Mouse (Mus musculus): Measurements from ENCODE around the gene Mical2.
A peak's percentile ranks its signal among the peaks of the same experiment; 100 is the strongest.

Gene Mical2

DNA sequence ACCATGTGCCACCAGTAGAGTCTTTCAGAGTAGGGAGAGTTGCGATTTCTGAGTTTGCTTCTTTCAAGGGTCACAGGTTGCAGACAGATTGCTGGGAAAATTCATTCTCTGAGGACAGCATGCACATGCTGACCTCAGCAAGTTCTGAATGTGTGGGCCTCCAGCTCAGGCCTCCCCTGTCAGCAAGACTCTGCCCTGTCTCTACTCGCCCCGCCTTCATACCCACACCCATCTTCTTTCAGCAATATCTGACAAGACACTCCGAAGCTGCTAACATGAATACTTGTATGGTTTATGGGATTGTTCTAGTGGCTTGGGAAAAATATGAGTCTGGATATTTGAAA, 84.3 kb downstream of the Mical2 start:
- DNase-seq (ENCODE audit: low read depth in 2 of 2, low spot score in 2 of 2) = no peak

DNA sequence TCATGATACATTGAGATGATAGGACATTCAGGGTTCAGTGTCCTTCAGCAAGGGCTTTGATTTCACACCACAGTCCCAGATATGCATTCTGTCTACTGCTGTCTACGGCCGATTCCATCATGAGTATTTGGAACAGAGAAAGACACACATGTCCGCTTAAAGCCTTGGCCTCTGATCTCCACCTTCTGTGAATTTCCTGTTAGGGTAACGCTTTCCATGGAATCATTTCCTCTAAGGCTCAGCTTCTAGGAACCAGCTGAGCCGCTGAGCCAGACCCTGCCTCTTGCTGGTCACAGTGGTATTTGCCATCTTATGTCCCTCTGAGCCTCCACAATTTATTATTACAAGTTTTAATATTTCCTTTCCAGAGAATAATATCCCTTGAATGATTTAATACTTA, 87.6 kb downstream of the Mical2 start:
- DNase-seq (ENCODE audit: low read depth in 2 of 2, low spot score in 2 of 2) = no peak

DNA sequence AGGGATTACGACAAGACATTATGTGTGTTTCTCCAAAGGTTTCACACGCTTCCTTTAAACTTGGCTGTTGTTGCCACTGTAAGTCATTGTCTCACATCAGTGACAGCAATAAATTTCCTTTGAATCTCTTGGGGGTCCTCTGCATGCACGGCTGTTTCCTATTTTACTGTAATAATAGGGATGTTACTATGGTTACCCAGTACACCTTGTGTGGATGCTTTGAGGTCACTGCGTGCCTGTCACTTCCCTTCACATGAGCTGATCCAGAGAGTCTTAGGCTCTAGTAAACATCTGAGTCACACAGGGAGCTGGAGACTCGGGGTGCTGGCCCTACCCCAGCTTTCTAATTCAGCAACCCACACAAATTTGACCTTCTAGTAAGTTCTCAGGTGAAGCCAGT, 88.0 kb downstream of the Mical2 start:
- DNase-seq (ENCODE audit: low read depth in 2 of 2, low spot score in 2 of 2) = no peak

DNA sequence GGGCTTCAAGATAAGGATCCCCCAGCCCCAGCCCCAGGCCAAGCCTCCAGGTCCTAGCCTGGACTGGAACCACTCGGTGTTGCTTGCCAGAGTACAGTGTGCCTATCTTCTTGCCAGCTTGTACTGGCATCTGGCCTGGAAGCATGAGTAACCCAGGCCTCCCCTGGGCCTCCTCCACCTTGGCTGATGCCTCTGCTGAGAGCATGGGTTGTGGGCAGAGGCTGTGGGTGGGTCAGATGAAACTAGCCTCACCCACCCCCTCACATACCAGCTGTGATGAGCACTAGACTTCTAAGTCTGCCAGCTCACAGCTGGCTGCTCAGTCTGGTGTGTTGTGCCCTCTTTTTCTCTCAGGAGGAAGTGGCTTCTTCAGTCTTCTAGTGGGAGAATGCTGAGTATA, 90.6 kb downstream of the Mical2 start:
- peak in 1 of 2 experiments; percentile 7 for DNase-seq (ENCODE audit: low read depth in 2 of 2, low spot score in 2 of 2)

DNA sequence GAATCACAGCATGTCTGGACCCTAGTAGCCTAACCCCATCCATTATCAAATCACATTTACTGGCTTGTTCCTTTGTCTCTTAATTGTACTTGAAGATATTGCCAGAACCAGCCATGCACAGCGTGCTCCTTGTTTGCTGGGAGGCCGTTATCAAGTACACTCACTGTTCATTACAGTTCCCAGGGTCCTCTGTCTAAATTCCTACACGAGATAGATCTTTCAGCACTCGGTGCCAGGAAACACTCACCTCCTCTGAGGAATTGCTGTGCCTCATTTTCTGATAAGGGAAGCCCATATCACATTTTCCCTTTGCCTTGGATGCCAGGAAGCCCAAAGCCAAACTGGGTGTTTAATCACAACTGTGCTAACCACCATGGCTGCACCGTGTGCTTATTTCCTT, 91.8 kb downstream of the Mical2 start:
- no peak for DNase-seq (ENCODE audit: low read depth in 2 of 2, low spot score in 2 of 2)

DNA sequence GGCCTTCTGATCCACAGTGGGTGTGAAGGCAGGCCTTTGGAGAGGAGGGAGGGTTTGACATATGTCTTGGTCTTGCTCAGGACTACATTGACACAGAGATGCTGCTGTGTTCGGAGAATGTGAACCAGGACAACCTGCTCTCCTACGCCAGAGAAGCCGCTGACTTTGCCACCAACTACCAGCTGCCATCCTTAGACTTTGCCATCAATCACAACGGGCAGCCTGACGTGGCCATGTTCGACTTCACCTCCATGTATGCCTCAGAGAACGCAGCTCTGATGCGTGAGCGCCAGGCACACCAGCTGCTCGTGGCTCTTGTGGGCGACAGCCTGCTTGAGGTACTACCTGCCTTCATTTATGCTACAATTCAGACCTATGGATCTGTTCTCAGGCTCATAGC, 92.7 kb downstream of the Mical2 start:
- DNase-seq (ENCODE audit: low read depth in 2 of 2, low spot score in 2 of 2) = no peak

DNA sequence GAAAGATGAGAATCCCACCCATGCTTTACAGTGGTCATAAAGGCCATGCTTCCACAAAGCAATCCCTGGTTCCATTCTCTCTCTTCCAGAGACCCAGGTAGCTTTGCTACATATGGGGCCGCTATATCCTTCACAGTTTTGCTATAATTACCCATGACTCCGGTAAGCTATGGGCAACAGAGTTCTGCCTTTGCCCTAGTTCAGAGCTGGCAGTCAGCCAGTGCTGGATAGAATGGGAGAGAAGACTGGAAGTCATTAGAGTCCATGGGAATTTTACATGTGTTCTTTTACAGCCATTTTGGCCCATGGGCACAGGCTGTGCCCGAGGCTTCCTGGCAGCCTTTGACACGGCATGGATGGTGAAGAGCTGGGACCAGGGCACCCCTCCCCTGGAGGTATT, 93.8 kb downstream of the Mical2 start:
- DNase-seq (ENCODE audit: low read depth in 2 of 2, low spot score in 2 of 2) = no peak

DNA sequence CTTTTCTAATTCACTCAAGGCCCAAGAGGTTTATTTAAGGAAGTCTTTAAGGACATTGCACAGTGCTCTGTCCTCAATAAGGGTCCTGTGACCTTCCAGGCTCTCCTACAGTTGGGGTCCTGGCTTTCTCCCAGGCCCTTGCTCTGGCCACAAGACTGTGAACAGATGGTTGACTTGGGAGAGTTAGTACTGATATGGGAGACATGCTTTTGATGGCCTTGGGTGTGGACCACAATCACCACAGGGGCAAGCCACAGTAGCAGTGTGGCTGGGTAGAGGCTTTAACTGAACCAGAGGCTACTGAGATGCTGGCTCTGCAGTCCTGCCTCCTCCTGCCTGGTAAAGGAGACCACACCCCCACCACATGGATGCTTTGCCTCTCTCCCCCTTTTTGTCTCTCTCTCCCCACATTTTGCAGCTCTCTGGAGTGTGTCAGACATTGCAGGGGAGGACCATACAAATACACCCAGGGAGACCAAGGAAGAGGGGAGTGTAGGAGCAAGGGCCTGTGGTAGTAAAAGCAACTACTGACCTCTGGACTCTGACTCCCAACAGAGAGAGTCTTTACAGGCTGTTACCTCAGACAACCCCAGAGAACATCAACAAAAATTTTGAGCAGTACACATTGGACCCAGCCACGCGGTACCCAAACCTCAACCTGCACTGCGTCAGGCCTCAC, 94.5 kb downstream of the Mical2 start:
- DNase-seq (ENCODE audit: low read depth in 2 of 2, low spot score in 2 of 2) = no peak

DNA sequence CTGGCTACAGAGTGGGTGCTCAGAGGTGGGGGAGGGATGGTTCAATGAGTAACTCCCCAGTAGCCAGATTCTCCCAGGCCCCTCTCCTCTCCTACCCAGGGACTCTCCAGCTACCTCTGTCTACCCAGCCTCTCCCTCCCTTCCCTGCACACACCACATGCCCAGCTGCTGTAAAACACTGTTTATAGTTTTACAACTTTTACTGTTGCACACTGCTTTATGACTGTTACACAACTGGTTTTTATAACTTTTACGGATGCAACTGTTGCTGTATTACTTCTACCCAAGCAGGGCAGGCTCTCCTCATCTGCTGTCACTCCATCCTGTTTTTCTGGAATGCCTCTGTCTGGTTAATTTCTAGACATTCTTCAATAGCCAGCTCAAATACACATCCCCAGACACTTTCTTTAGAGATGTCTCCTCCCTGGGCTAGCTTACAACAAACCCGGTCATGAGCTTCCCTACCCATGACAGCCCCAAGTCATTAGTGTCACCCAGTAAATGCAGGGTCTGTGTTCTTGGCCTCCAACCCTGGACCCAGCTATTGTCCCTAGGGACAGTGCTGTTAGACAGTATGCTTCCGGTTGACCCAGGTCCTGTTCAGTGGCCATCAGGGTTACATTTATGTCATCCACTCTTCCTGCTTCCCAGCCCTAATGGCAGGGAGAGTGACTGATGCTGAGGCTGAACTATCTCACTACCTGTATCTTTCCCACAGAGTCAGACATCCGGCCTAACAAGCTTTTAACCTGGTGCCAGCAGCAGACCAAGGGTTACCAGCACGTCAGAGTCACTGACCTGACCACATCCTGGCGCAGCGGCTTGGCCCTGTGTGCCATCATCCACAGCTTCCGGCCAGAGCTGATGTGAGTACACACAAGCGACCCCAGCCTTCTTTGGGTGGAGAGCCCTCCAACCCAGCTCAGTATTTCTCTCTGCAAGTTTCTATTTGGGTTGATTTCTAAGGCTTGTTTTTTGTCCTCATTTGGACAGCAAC, 96.4 kb downstream of the Mical2 start:
- peak; percentile 50 to 52 for DNase-seq (ENCODE audit: low read depth in 2 of 2, low spot score in 2 of 2)

DNA sequence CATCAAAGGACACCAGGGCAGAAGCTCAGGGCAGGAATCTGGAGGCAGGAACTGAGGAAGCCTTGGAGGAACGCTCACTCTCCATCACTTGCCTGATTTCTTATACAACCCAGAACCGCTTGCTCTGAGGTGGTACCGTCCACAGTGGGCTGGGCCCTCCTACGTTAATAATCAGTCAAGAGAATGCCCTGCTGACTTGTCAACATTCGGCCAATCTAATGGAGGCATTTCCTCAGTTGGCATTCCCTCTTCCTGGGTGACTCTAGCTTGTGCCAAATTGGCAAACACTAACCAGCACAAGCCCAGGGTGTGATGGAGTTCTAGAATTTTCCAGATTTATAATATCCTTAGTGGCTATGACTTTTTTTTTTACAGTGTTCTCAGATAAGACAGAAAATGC, 98.9 kb downstream of the Mical2 start:
- no peak for DNase-seq (ENCODE audit: low read depth in 2 of 2, low spot score in 2 of 2)

DNA sequence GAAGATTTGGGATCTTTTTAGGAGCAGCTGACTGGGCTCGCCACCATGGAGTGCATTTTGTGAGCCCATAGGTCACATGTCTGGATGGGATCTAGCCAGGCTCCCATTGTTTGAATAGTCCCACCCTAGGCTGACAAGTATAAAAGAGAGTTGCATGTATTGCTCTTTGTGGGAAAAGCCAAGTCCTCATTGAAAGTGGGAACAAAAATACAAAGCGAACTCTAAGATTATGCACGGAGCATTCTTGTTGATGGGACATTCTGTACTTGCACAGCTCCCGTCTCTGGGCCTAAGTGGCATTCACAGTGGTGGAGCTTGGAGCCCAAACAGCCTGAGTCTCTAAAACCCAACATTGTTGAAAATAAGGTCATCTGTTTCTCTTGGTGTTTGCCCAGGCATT, 101.2 kb downstream of the Mical2 start:
- no peak for DNase-seq (ENCODE audit: low read depth in 2 of 2, low spot score in 2 of 2)

DNA sequence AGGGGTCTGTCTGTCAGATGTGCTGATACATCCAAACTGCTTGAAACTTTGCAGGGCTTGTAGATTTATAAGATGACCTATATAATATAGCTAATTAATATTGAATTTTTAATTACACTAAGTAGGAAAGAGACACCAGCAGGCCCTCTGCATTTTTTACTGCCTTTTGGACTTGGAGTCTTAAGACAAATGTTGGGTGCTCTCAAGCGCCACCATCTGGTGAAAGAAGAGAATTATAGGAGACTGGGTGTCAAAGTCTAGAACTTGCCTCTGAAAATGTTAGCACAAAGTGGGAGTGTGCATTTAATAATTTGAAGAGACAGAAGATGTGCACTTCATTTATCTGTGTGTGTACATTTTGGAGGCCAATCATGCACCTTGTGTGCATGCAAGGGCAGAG, 103.3 kb downstream of the Mical2 start:
- peak; percentile 19 to 62 for DNase-seq (ENCODE audit: low read depth in 2 of 2, low spot score in 2 of 2)

DNA sequence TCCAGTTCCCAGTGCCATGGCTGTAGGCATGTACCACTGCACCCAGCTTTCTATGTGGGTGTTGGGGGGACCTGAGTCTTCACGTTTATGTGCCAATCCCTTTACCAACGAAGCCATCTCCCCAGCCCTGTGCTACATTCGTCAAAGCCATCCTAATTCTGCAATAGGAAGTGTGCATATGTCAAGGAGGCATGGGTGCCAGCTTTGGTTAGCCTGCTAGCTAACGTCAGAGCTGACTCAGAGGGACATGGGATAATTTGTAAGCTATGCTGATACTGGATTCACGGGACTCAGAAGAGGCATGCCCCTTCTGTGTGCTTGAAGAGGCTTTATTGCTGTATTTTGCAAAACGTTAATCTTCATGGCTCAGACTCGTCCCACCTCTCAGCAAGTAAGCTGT, 103.8 kb downstream of the Mical2 start:
- no peak for DNase-seq (ENCODE audit: low read depth in 2 of 2, low spot score in 2 of 2)

DNA sequence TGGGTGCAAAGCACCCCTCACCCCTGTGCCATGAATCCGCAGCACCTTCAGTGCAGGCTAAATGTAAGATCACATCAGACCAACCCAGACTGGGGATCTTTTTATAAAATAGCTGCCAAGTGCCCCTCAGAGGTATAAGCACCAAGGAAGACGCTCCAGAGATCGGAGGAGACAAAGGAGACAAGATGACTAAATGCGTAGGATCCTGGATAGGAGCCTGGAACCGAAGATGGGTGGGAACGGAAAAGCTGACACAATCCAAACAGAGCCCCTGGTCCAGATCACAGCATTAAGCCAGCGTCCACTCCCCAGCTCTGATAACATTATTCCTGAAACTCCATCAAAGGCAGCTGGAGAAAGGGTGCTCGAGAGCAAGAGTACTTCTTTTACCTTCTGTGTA, 105.3 kb downstream of the Mical2 start:
- no peak for DNase-seq (ENCODE audit: low read depth in 2 of 2, low spot score in 2 of 2)

DNA sequence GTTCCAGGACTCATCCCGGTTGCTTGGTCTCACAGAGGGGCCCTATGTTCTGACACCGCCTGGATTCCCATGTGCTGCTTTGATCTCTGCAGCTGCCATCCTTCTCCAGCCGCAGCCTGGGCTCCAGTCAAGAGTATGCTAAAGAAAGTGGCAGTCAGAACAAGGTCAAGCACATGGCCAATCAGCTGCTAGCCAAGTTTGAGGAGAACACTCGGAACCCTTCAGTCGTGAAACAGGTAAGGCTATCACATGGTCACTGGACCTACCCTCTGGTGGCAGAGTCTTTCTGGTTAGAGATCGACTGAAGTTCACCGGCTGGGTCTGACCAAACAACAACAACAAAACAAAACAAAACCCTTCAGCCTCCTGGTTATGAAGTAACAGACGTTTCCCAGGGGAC, 106.1 kb downstream of the Mical2 start:
- no peak for DNase-seq (ENCODE audit: low read depth in 2 of 2, low spot score in 2 of 2)

DNA sequence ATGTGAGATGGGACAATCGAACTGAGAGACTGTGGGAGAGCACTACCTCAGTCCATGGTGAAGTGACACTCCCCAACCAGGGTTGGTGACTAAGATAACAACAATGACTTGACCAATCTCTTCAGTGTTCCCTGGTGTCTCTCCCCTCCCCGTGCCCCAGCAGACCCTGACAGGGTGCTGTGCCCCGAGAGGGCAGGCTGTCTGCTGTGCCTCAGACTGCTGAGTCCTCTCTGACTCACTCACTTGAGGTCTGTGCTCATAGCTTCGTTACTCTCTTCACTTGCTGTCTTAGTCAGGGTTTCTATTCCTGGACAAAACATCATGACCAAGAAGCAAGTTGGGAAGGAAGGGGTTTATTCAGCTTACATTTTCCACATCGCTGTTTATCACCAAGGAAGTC, 106.8 kb downstream of the Mical2 start:
- no peak for DNase-seq (ENCODE audit: low read depth in 2 of 2, low spot score in 2 of 2)

DNA sequence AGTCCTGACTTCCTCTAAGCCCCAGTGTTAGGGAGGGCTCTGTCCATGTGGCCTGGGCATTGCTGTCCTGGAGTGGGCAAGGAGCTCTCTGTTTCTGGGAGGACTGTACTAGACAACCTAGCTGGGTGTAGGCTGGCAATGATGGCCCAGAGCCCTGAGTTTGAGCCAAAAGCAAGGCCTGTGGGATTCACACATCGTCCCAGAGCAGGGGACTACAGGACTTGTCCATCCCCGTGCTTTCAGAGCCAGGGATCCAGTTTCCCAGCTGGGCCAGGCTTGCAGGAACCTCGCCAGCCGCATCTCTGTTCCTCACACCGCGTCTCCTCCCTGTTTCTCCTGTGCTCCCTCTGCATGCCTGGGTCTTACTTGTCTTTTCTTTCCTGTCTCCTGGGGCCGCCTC, 107.7 kb downstream of the Mical2 start:
- no peak for DNase-seq (ENCODE audit: low read depth in 2 of 2, low spot score in 2 of 2)

DNA sequence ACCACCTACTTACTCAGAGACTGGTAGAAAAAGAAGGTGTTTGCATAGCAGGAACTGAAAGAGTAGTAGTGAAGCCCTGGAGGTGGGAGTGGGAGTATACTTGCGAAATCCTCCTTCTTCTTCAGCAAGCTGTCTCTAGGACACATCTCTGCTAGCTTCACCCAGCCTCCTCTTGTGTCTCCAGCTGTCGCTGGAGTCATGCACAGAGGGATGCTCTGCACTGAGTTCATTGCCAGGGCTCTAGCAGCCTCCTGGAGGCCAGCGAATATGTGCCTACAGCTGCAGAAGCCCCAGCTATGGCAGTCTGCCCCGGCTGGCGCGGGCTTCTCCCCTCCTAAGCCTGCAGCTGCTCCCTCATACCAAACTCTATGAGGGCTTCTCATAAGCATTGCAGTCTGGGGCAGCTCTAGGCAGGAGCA, 110.6 kb downstream of the Mical2 start:
- DNase-seq (ENCODE audit: low read depth in 2 of 2, low spot score in 2 of 2) = no peak

DNA sequence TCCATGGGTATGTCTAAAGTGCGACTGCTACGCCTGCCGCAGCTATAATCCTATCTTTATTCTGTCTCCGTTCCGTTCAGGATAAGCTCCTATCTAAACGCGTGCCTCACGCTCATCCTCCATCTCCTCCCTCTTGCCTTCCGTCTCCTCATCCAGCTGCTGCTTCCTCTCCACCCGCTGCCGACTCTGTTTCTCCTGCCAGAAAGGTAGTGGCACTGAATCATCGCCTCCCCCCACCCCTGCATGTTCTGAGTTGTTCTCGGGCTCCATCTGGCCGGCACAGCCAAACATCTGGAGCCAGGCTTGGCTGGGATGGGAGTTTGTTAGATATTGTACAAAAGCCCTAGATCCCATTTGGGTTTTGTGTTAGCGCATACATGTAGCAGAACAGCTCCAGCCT, 111.1 kb downstream of the Mical2 start:
- DNase-seq (ENCODE audit: low read depth in 2 of 2, low spot score in 2 of 2) = no peak

DNA sequence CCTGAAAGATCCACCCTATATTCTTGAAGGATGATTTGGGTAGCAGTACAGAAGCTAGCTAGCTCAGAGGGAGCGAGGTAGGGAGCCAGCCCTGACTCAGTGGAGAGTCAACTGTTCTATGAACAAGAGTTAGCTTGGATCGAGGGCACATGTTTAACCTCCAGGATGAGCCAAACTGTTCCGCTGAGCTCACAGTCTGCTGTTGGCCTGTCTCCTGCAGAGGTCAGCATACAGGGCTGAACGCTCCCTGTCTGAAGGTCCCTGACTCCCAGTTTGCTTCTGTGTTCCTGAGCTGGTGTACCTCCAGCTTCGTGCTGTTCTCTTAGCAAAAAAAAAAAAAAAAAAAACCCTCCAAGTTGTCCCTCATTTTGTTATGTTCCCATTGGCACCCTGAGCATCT, 112.1 kb downstream of the Mical2 start:
- no peak for DNase-seq (ENCODE audit: low read depth in 2 of 2, low spot score in 2 of 2)

DNA sequence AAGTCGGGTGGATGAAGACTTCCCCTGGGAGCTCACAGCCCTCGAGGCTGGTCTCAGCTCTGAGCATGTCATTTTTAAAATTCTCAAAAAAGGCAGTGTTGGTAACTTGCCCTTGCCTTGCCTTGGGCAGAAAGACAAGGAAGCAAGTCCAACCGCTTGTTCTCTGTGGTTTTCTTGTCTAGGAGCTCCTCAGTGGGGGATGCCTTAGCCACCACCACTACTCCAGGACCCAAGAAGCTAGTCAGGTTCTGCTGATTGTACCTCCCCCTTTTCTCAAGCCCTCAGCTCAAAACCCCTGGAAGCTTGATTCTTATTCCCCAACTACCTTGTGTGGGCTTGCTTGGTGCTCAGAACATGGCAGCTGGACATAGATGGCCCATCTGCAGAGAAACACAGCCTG, 115.4 kb downstream of the Mical2 start:
- DNase-seq (ENCODE audit: low read depth in 2 of 2, low spot score in 2 of 2) = no peak

DNA sequence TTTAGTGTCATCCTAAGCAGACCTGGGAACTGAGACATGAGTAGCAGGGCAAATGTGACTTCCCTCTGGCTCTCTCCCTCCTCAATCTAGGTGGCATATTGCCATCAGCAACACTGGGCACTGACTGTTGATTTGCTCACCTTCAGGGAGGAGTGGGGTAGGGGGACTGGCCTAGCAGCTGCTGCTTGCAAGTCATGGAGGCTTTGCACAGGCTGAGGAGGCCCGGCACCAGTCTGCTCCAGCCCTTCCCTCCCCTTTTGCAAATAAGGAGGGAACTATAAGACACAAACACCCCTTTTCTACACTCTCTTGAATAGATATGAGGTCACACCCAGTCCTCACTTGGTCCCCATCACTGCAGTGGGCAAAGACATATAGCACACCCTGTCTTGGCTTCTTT, 120.0 kb downstream of the Mical2 start:
- DNase-seq (ENCODE audit: low read depth in 2 of 2, low spot score in 2 of 2) = no peak

DNA sequence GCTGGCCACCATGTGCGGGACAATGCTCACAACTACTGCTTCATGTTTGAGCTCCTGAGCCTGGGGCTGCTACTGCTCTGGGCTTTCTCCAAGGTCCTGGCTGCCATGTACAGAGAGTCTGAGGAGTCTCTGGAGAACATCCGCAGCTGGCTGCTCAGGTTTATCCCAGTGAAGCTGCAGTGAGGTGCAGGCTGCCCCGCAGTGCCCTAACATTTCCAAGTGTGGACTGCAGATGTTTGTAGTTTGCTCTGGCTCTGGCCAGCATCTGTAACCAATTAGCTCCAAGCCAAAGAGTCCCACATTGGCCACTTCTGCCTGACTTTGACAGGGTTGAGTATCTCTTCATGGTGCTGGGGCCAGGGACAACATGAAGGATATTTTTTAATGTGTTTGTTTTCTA, 125.9 kb downstream of the Mical2 start:
- no peak for DNase-seq (ENCODE audit: low read depth in 2 of 2, low spot score in 2 of 2)

Data from CD8-positive naive resting alpha-beta T cell, adult 2 months (primary cell).